Mouse (Mus musculus) ES-E14 (cell line): ENCODE measurements around the gene Prr5l.

Experiments
- MAFK ChIP-seq: IDR thresholded peaks from 2 replicates; pipeline ENCODE4 v1.6.1; 2014; ENCODE audit warnings: mild to moderate bottlenecking, low read depth, low read length, inconsistent platforms; ENCODE audit not compliant: insufficient read depth
- ZNF384 ChIP-seq: IDR thresholded peaks from 2 replicates; pipeline ENCODE4 v1.6.1; 2012; ENCODE audit warnings: low read depth, low read length, inconsistent platforms

- TF ChIP-seq ZNF384 (no peak), MAFK (no peak)
Measured at GRCm38 (mm10) chr2:101684421-101684820, 198.4 kb downstream of the Prr5l start.
